Mouse (Mus musculus) mesoderm, embryonic 11.5 days (tissue): ENCODE measurements at regions not wholly inside any gene's neighbourhood (a gene's known extent, or its start where the extent isn't known, plus 50 kb on each side); places are given as distances from the start of the nearest gene placed in this dataset.
A peak's percentile ranks its signal among the peaks of the same experiment; 100 is the strongest.

Source experiments
- DNase-seq: peaks from one replicate; pipeline ENCODE4 v3.0.0-alpha.2; 2012; ENCODE audit warnings: low read depth, low spot score

GRCm38 (mm10) chr17:79498321-79498720 is 113.3 kb upstream of the Rmdn2 start:
- no peak for DNase-seq

- DNase-seq = peak; percentile 59
These were observed 110.6 kb upstream of the Rmdn2 start for GRCm38 (mm10) chr17:79501031-79501474.

GRCm38 (mm10) chr17:79501926-79502325 is 109.7 kb upstream of the Rmdn2 start:
- DNase-seq = no peak

GRCm38 (mm10) chr17:79503037-79503436 is 108.6 kb upstream of the Rmdn2 start:
- no peak for DNase-seq

GRCm38 (mm10) chr17:79504209-79504608 is 107.5 kb upstream of the Rmdn2 start:
- DNase-seq = no peak

- DNase-seq = no peak
These were observed 106.1 kb upstream of the Rmdn2 start for GRCm38 (mm10) chr17:79505565-79505964.

GRCm38 (mm10) chr17:79509281-79509680 is 102.4 kb upstream of the Rmdn2 start:
- DNase-seq = no peak

GRCm38 (mm10) chr17:79509957-79510710 is 101.5 kb upstream of the Rmdn2 start:
- no peak for DNase-seq

GRCm38 (mm10) chr17:79511218-79511617 is 100.4 kb upstream of the Rmdn2 start:
- peak; percentile 23 for DNase-seq

- peak; percentile 43 for DNase-seq
These were observed 97.6 kb upstream of the Rmdn2 start for GRCm38 (mm10) chr17:79514076-79514475.

GRCm38 (mm10) chr17:79518185-79518584 is 93.5 kb upstream of the Rmdn2 start:
- DNase-seq = no peak

GRCm38 (mm10) chr17:79518696-79519095 is 93.0 kb upstream of the Rmdn2 start:
- no peak for DNase-seq

- DNase-seq = no peak
These were observed 92.3 kb upstream of the Rmdn2 start for GRCm38 (mm10) chr17:79519356-79519755.

GRCm38 (mm10) chr17:79520283-79520682 is 91.4 kb upstream of the Rmdn2 start:
- no peak for DNase-seq

GRCm38 (mm10) chr17:79521691-79522090 is 90.0 kb upstream of the Rmdn2 start:
- peak; percentile 68 for DNase-seq

- DNase-seq = no peak
These were observed 88.4 kb upstream of the Rmdn2 start for GRCm38 (mm10) chr17:79523230-79523629.

GRCm38 (mm10) chr17:79527391-79527790 is 84.3 kb upstream of the Rmdn2 start:
- DNase-seq = no peak

GRCm38 (mm10) chr17:79536549-79536948 is 75.1 kb upstream of the Rmdn2 start:
- DNase-seq = no peak

GRCm38 (mm10) chr17:79538789-79539188 is 72.9 kb upstream of the Rmdn2 start:
- no peak for DNase-seq

- DNase-seq = no peak
These were observed 71.6 kb upstream of the Rmdn2 start for GRCm38 (mm10) chr17:79540038-79540437.

- DNase-seq = no peak
These were observed 71.2 kb upstream of the Rmdn2 start for GRCm38 (mm10) chr17:79540511-79540910.

GRCm38 (mm10) chr17:79543907-79544522 is 67.6 kb upstream of the Rmdn2 start:
- DNase-seq = no peak

- no peak for DNase-seq
These were observed 65.8 kb upstream of the Rmdn2 start for GRCm38 (mm10) chr17:79545878-79546277.
